Mouse (Mus musculus) liver, adult (tissue): ENCODE results near the gene Lrrc8a.

Source experiments
- GATA4 ChIP-seq: IDR thresholded peaks from 2 replicates; pipeline ENCODE4 v1.6.1; 2014; ENCODE audit warnings: mild to moderate bottlenecking, low read length; ENCODE audit not compliant: insufficient replicate concordance

The Lrrc8a gene

DNA sequence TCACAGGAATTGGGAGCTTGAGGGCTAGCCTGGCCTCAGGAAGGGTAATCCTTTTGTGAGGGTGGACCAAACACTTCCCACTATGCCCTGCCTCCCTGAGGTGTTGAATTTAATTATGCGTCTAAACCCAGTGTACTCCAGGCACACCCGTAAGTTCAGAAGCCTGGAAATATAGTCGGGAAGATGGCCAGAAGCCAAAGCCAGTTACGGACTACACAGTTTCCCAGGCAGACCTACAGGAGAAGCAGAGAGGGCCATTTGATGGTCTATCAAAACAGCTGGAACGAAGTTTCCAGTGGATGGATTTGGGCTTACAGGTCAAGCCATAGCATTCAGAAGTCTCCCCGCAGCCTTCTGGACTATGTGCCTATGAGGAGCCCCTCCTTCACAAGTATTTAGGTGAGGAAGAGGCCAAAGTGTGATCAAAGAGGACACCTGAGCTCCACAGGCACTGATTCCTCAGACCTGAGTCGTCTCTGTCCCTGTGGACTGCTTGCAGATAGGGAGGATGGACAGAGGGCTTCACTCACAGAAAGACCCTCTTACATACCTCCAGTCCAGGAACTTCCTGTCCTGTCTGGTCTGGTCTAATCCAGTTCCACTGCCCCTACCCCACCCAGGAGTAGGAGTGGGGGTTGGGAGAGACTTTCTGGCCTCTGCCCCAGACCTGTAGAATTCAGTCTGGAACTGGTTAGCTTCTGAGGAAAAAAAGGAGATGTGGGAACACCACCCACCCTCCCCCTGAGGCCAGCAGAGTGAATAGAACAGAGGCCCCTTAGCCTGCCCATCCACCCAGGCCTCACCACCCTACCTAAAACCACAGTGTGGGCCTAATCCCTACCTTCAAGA is 27.4 kb downstream of the Lrrc8a start:
- no peak for TF ChIP-seq GATA4

DNA sequence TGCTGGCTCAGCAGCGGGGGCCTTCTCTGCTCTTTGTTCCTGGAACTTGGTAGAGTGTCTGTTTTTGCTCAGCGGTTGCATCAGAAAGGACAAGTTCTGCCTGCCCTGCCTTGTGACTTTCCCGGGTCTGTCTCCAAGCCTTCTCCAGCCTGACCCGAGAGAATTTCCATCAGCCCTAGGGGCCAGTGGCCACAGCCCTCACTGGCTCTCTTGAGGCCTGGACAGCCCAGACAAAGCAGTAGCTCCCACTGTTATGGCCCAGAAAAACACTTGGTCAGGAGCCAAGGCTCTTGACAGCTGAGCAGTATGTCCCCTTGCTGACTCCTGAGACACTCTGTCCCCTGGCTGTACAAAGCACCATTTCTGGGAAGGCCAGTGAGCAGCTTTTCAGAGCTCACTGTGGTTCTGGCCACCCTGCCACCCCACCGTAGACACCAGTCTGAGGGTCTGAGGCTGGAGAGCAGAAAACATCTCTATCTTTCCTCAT is 28.3 kb downstream of the Lrrc8a start, which contains the start of gene Phyhd1:
TSS of gene Phyhd1 (plus strand) at position 437 of the 487 bp plus-strand sequence.
- TF ChIP-seq GATA4: no peak

DNA sequence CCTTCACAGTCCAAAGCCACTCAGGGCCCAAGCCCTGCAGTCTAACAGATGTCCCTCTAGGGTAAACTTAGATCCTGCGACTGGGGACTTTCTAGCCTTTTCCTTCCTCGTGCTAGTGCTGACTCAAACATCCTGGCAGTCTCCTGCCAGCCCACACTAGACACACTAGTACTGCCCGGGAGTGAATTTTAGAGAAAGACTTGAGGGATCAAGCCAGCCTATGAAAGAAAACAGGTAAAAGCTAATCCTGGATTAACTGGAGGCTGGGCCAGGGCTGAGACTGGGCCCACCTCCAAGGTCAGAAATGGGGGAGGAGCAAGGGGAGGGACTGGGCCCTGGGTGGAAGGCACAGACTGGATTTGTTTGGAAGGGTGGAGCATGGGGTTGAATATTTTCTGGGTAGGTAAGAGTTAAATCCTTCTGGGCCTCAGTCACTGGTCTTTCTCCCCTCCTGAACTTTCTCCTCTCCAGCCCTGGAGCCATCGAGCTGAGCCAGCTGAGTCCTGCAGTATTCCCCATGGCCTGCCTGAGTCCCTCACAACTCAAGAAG is 29.0 kb downstream of the Lrrc8a start:
- no peak for TF ChIP-seq GATA4

DNA sequence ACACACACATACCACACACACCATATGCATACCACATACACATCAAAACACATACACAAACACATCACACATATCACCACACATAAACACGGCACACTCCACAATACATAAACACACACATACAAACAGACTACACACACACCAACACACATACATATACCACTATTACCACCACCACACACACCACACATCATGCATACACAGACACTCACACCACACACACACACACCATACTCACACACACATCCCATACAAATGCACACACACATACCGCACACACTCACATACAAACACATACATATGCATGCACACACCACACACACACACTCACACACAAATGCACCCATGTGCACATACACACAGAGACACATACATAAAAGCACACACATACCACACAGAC is 30.0 kb downstream of the Lrrc8a start:
- TF ChIP-seq GATA4: no peak

DNA sequence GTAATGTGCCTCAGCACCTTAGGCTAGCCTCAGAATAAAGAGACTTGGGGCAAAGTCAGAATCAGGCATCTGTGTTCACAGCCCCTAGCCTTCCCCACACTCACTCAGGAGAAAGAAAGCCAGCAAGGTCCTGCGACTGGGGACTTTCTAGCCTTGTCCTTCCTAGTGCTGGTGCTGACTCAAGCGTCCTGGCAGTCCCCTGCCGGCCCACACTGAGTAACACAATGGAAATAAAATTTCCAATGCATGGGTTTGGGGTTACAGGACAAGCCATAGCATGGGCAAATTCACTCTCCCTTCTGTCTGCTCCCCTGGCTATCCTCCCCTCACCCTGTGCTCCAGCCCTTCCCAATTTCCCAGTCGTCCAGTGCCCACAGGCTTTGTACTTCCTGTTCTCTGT is 30.9 kb downstream of the Lrrc8a start:
- no peak for TF ChIP-seq GATA4

DNA sequence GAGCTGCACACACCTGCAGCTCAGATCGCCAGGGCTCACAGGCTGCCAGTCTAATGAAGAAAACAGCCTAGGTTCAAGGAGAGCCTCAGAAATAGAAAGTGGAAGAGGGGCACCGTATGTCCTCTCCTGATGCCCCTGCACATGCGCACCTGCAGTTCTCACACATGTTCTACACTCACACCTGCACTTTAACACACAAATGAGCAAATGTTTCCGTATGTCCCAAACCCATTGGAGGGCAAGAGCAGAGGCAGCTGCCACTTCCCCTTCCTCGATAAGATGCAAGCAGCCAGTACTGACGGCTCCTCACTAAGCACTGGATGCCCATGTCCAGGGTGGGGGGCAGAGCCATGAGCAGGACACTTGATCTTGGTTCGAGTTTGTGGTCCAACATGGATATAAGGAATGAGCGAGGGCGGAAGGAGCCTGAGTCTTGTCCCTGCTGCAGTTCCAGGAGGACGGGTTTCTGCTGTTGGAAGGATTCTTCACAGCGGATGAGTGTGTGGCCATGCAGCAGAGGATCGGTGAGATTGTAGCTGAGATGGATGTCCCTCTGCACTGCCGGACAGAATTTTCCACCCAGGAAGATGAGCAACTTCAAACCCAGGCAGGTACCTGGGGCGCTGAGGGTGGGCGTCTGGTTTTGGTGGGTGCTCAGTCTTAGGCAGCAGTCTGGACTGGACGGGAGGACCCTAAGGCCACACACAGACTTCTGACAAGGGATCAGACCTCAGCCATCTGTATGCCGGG is 31.9 kb downstream of the Lrrc8a start:
- no peak for TF ChIP-seq GATA4

DNA sequence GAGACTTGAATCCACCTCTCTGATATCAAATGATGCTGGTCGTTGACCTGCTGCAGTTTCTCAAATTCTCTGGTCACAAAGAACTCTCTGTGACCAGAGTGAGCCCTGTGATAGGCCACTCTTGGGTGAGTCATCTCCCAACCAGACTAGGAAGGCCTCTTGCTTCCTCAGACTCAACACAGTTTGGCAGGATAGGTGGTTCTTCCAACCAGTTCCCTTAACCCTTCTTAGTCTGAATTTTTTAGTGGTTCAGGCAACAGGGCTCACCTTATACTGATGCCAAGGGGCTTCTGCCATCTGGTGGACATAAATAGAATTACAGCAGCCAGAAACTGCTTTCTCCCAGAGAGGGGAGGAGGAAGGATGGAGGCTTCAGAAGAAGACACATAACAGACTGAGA is 32.6 kb downstream of the Lrrc8a start:
- peak; percentile 41; the same call in 1 of the 2 replicates for TF ChIP-seq GATA4

DNA sequence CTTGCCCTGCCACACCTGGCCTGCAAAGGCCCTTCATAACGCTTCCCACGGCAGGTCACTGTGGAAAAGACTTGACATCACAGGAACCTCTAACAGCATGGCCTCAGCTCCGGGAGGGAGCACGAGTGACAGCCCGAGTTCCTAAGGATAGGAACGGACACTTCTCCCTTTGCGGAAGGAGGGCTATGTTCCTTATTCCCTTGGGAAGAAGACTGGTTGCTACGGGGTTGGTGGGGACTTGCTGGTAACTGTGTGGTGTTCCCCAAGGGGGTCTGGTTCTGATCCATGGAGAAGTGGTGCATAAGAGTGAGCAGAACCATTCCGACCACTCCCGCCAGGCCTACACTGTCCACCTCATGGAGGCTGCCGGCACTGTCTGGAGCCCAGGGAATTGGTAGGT is 43.2 kb downstream of the Lrrc8a start, which contains the start of gene Gm28038:
TSS of gene Gm28038 (plus strand) at position 301 of the 400 bp plus-strand sequence.
- no peak for TF ChIP-seq GATA4

DNA sequence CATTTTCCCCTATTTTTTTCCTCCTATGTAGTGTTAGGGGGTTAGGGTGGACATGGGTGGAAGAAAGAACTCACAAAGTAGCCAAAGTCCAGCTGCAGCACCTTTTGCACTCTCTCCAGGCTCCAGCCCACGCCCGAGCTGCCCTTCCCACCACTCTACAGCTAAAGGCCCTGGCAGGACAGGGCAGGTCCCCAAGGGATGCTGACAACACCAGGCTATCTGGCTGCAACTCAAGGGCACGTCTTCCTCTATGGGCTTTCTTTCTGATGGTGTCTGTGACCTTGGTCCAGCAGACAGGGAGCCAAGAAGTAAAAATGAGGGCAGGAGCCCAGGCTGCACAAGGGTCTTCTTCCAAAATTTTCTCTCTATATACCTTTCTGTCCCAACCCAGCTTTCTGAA is 44.1 kb downstream of the Lrrc8a start:
- TF ChIP-seq GATA4: no peak

DNA sequence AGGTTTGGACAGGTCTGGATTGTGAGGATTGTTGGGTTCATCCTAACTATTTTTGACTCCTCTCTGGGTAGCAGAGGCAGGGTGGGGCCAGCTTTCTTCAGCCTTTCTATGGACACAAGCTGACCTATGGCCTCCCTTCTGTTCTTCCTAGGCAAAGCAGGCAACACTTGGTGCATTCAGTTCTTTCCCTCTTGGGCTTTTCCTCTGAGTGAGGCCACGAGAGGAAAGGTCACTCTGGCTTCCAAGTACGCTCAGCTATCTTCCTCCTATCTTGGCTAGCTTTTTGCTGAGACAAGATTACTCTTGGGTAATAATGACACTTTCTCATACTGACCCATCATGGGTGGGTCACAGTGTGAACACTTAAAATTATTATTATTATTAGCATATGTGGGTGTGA is 45.7 kb downstream of the Lrrc8a start:
- TF ChIP-seq GATA4: no peak

DNA sequence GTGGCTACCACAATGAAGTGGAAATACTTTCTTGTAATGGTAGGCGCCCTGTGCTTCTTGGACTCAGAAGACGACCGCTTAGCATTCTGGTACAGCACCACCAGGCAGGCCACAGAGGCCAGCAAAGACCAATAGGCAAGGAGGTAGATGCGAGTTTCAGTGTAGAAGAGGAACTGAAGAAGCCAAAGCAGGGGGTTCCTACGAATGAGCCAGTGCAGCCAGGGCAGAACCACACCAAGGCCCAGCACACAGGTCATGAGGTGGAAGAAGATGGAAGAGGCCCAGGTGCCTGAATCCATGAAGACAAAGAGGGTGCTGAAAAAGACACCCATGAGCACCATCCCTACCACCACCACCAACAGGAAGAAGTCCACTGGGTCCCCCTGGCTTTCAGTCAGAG is 47.5 kb downstream of the Lrrc8a start:
- no peak for TF ChIP-seq GATA4

DNA sequence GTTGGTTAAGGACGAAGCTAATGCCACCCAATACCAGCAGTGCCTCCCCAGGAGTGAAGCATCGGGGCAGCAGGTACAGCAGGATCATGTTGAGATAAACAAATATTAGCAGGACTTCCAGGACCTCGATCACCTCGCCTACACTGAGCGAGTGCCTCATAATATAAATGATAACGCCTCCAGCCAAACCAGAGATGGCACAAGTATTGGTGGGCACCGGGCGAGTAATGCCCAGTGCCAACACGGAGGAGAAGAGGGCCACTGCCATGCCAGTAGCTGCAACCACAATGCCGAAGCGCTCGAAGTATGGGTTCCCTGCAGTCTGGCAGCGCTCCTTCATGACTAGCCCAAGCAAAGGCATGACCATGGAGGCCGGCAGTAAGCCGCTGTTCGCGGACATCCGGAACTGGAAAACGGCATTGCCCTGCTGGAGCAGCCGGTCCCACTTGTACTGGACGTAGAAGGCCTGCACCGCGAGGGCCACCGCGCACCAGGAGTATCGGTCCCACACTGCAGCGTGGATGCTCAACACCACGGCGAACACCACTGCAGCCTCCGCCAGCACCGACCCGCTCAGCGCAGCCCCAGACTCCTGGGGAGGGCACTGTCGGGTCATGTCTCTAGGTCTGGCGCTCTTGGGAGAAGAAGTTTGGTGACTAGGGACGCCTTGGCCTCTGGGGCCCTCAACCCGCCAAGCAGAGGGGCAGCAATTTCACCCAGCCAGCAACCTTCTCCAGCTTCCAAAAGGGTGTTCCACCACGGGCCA is 48.1 kb downstream of the Lrrc8a start:
- no peak for TF ChIP-seq GATA4

DNA sequence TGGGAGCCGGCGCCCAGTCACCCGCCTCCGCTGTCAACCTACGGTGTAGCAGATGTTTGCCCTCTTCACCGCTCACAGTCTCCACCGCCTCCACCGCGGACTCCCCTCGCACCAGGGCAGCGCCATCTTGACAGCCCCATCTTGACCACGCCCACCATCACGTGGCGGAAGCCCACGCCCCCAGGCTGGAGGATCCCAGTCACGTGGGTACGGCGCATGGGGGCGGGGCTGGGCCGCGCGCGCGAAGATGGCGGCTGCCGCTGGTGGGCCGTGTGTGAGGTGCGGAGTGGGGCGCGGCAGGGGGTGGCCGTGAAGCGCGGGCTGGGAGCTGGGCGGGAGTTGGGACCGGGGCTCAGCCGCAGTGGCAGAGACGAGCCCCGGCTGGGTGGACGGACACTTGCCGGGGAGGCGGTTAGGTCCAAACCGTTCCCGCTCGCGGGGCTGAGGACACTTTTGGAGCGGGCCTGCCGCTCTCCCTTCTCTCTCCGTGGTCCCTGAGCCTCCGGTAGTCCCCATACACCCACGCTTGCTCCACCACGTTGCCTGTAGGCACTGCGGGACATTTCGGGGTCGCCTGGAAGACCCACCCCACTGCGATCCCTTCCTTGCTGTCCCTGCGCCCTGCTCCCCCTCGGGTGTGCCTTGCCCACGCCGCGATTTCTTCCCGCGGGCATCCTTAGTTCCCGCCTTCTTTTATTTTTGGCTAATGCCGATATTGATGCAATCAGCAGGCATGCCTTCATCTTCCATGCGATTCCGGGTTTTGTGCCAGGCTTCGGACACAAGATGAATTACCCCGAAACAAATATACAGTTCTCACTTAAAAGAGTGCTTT is 48.9 kb downstream of the Lrrc8a start, which contains the start of the genes Dolk and Nup188:
TSS of gene Dolk (minus strand) at position 143 of the 835 bp plus-strand sequence.
TSS of gene Nup188 (plus strand) at position 206 of the 835 bp plus-strand sequence.
- TF ChIP-seq GATA4: no peak; the same call in 1 of the 2 replicates

DNA sequence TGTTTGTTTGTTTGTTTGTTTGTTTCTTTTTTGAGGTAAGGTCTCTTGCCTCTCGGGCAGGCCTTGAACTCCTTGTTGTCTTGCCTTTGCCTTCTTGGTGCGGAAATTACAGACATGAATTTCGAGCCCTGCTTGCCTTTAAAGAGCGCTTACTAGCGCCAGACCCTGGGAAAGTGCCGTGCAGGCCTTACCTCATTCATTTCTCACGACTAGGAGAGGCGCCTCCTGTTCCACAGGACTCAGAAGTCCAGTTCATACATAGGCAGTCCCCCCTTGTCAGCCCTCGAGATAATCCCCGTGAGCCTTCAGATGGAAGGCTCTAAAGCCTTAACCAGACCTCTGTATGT is 49.5 kb downstream of the Lrrc8a start:
- no peak for TF ChIP-seq GATA4
